Mouse (Mus musculus) megakaryocyte progenitor cell, adult 5-6 weeks (primary cell): ENCODE measurements around the gene Pdcd6ip. TPM values are rescaled to one million over a fixed set of nuclear protein-coding genes. Genes with fewer than 3 reads are reported as not detected.

Experiments used
- ATAC-seq: replicated peaks from 2 replicates; pipeline ENCODE4 v1.8.0; 2016; ENCODE audit warnings: mild to moderate bottlenecking, moderate TSS enrichment, inconsistent platforms; ENCODE audit not compliant: poor library complexity
- total RNA-seq, 2 experiments: library from RNA; stranded (forward) in 1 of 2; stranded (reverse) in 1 of 2; fragments of 157-497, 149-512 nt in 1 of 2; fragments of 200-1000 nt in 1 of 2; gene quantifications; 2 replicates each; pipeline versions ENCODE4 v1.2.3 to v1.2.4; 2015 to 2017

Gene Pdcd6ip
- total RNA-seq, 2 experiments from 2014 or later = 42.8 to 114 TPM

DNA sequence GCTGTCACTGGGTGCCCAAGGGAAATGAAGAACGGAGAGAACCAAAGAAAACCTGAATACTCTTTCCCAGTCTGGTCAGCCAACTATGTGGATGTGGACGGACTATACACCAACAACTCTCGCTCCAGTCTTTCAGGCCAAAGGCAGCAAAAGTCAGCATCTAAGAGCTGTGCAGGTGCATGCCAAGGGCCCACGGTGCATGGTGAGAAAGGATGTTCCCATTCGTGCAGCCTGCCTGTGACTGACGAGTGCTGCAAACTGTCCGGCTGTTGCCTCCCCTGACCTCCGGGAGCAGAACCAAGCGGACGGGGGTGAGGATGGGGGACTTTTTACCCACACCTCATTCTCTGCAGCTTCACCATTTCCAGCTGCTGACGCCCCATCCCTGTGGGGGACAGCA is 78.9 kb downstream of the Pdcd6ip start:
- ATAC-seq = no peak

DNA sequence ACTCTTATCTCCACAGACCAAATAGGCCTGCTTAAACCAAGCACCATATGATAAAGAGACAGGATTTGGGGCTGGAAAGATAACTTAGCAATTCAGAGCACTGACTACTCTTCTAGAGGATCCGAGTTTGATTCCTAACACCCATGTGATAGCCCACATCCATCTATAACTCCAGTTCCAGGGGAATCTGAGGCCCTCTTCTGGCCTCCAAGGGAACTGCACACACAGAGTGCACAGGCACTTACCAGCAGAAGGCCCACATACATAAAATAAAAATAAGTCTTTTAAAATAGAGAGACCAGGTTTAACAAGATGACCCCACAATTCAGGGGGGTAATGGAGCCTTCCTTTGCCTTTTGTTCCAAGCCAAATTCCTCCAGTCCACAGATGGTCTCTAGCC is 79.3 kb downstream of the Pdcd6ip start:
- ATAC-seq = no peak

DNA sequence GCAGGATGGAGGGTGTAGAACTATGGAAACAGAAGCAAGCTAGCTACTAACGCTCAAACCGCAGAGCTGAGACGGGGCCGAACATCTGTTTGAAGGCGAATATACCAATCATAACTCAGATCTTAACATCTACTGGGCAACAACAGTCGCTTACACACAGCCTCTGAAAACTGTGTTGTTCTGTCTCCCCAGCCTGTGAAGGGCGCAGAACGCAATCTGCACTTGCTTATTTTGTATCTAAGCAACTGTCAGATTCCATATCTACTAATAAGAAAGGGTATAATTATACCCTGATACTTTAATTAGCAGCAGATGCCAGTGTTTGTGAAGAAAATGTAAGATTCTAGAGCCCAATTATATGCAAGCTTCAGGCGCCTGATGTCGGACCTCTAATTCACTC is 81.3 kb downstream of the Pdcd6ip start:
- no peak for ATAC-seq

DNA sequence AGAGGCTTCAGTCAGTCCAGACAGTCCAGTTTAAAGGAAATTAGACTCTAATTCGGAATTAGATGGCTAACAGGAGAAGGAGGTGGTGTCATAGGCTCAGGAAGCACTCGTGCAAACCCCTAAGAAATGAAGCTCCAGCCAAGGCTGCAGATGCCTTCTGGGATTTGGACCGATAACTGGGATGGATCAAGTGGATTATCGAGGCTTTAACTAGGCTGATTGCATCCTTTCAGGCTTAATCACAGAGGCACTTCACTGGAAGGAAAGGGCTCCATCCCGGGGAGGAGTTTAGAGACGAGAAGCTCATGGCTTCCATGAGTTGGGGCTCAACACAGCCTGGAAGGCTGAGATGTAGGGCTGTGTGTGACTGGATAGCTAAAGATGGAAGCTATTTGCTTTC is 84.0 kb downstream of the Pdcd6ip start:
- no peak for ATAC-seq

DNA sequence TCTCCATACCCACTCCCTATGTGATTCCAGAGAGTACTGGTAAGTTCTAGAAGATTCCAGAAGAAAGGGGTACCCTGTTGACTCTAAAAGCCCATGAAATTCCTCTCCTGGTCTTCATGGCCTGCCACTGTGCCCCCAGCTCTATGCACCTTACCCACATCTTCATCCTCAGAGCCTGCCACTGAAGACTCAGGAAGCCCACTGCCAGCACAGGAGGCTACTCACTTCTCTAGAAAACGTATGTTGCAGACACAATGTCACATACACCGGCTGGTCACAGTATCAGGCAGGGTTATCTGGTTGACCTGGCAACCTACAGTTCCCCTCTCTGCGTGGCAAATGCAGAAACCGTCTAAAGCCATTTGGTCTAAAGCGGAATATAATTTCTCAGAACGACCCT is 91.0 kb downstream of the Pdcd6ip start:
- no peak for ATAC-seq

- no peak for ATAC-seq
These were observed 97.3 kb downstream of the Pdcd6ip start for GRCm38 (mm10) chr9:113610776-113611175.

DNA sequence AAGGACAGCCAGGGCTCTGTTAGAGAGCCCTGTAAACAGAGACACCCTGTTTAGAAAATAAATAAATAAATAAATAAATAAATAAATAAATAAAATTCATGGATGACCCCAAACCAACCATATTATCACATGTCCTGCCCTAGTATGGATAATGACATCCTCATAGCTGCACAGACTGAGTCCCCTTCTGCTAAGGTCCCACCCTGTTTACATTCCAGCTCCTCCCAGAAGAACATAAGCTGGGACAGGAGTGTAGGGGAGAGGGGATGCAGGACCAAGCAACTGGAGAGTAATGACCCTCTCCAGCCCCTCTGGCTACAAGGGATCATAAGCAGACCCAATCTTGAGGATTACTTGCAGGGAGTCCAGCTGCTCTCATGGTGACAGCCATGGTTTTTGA is 105.9 kb downstream of the Pdcd6ip start:
- no peak for ATAC-seq

Other genes starting within 250 kb of the Pdcd6ip start
- gene Clasp2, start 33.2 kb upstream of the Pdcd6ip start, total RNA-seq (2015) = 47.0 and 47.4 TPM in 2 replicates
- 37.5 and 38.1 TPM in 2 replicates for gene Clasp2, start 33.2 kb upstream of the Pdcd6ip start, total RNA-seq (2017)
- gene Ubp1, start 222.7 kb upstream of the Pdcd6ip start, total RNA-seq (2015) = 40.9 and 60.7 TPM in 2 replicates
- 48.6 and 60.2 TPM in 2 replicates for gene Ubp1, start 222.7 kb upstream of the Pdcd6ip start, total RNA-seq (2017)